ENCODE assay signal across 16 mouse cellular contexts in genomic region chr9:21525142-21525936, GRCm38 (mm10). TPM values are rescaled to one million over a fixed set of nuclear protein-coding genes. Genes with fewer than 3 reads are reported as not detected.
DNase-seq lines count a peak whose midpoint lies in the region; ATAC-seq and TF ChIP-seq lines count a peak whose summit lies in the region.
"Had no signal": no experiment of that assay in that cellular context is flagged by ENCODE, and none has a peak within 500 bp of the region (broad histone marks: within the 10 kb centered on the region; RNA-seq: fewer than 3 reads in every experiment).

No protein-coding gene starts in this region.

- intact Hi-C loops in heart, postnatal 25 days (cut with DNase I) = no loop called here

- no peaks in the 10 kb centered on the region for H3K27me3 ChIP-seq in stomach, embryonic 14.5 days (ENCODE audit: control insufficient read depth, insufficient read depth, low read length)
- no peaks in the 10 kb centered on the region for H3K27me3 ChIP-seq in stomach, postnatal 0 days (ENCODE audit: control insufficient read depth, insufficient read depth, low read length)
- H3K27me3 ChIP-seq: forebrain, embryonic 13.5 days; midbrain, embryonic 12.5 days had no signal

- no peak overlapping the region for H3K9ac ChIP-seq in stomach, embryonic 14.5 days (replicated peaks; ENCODE audit: low read depth, low read length)
- H3K9ac ChIP-seq in stomach, postnatal 0 days (ENCODE audit: low read length) = no peak overlapping the region
- H3K9ac ChIP-seq: midbrain, embryonic 12.5 days had no signal

- H3K4me3 ChIP-seq in stomach, embryonic 14.5 days (ENCODE audit: low read depth, low read length) = no peak overlapping the region
- H3K4me3 ChIP-seq in stomach, postnatal 0 days (ENCODE audit: low read depth, low read length) = no peak overlapping the region
- H3K4me3 ChIP-seq in macrophage (ENCODE audit: inconsistent target) = peak overlapping the region; percentile 85
- H3K4me3 ChIP-seq: forebrain, embryonic 13.5 days; midbrain, embryonic 12.5 days had no signal

- H3K27ac ChIP-seq in stomach, embryonic 14.5 days (ENCODE audit: low read length) = peak overlapping the region; percentile 21; the same call in 1 of the 2 replicates
- H3K27ac ChIP-seq in stomach, postnatal 0 days (replicated peaks) = no peak overlapping the region
- peak overlapping the region; percentile 99 for H3K27ac ChIP-seq in macrophage
- H3K27ac ChIP-seq: forebrain, embryonic 13.5 days; midbrain, embryonic 12.5 days had no signal

- 76% methylated on average over 7 of the region's 7 CpGs for WGBS in stomach, embryonic 14.5 days
- 68% methylated on average over 7 of the region's 7 CpGs for WGBS in stomach, postnatal 0 days
- WGBS in macrophage (ENCODE audit: missing documents) = 15% methylated on average over 7 of the region's 7 CpGs

- no peaks in the 10 kb centered on the region for H3K36me3 ChIP-seq in stomach, embryonic 14.5 days (ENCODE audit: control insufficient read depth, insufficient read depth, low read length)
- H3K36me3 ChIP-seq in stomach, postnatal 0 days (ENCODE audit: control insufficient read depth, insufficient read depth, low read length) = no peaks in the 10 kb centered on the region
- H3K36me3 ChIP-seq in macrophage (ENCODE audit: inconsistent target) = peaks cover 18% of the 10 kb centered on the region; the same call in 1 of the 2 replicates

- TF ChIP-seq EP300 in stomach, postnatal 0 days (optimal IDR thresholded peaks at IDR 0.05) = no peak

- peak; percentile 94 for DNase-seq in heart, adult 11 months
- no peak for DNase-seq in heart, postnatal 25 days (ENCODE audit: low spot score)
- DNase-seq in stomach, postnatal 0 days (ENCODE audit: low spot score) = no peak
- peak; percentile 78 for DNase-seq in testis, postnatal 14 days (ENCODE audit: low spot score)
- DNase-seq in frontal cortex, adult 2 months (ENCODE audit: extremely low spot score in 1 of 2, low spot score in 1 of 2) = no peak
- DNase-seq: adrenal gland, adult 8-10 months; cerebellum, adult 18-20 months; gastrocnemius, postnatal 14 days; kidney, postnatal 10 days; layer of hippocampus, postnatal 36 days; right cerebral cortex, postnatal 14 days had no signal

- no peaks in the 10 kb centered on the region for H3K4me1 ChIP-seq in stomach, embryonic 14.5 days (ENCODE audit: control insufficient read depth, insufficient read depth, low read length)
- H3K4me1 ChIP-seq in stomach, postnatal 0 days (replicated peaks; ENCODE audit: control insufficient read depth, insufficient read depth) = no peaks in the 10 kb centered on the region
- H3K4me1 ChIP-seq: forebrain, embryonic 13.5 days; midbrain, embryonic 12.5 days had no signal

- H3K9me3 ChIP-seq in stomach, embryonic 14.5 days (ENCODE audit: control insufficient read depth, low read depth, low read length) = no peaks in the 10 kb centered on the region
- H3K9me3 ChIP-seq in stomach, postnatal 0 days (ENCODE audit: control insufficient read depth, low read length) = no peaks in the 10 kb centered on the region
- H3K9me3 ChIP-seq: forebrain, embryonic 13.5 days; midbrain, embryonic 12.5 days had no signal

- H3K79me2 ChIP-seq in macrophage (ENCODE audit: inconsistent target) = peaks cover 28% of the 10 kb centered on the region

- no peak overlapping the region for H3K4me2 ChIP-seq in stomach, embryonic 14.5 days (replicated peaks; ENCODE audit: low read depth, low read length)
- no peak overlapping the region for H3K4me2 ChIP-seq in stomach, postnatal 0 days (replicated peaks; ENCODE audit: low read depth)
- H3K4me2 ChIP-seq: forebrain, embryonic 13.5 days; midbrain, embryonic 12.5 days had no signal

- TF ChIP-seq CTCF in stomach, postnatal 0 days (IDR thresholded peaks at IDR 0.05; ENCODE audit: low read depth) = no peak

- no peak for ATAC-seq in stomach, embryonic 14.5 days (ENCODE audit: insufficient number of reproducible peaks, insufficient read depth, low FRiP score, low read depth)
- ATAC-seq in stomach, postnatal 0 days (ENCODE audit: low FRiP score, low TSS enrichment) = no peak
- ATAC-seq in activated CD4-positive, CD25-positive, alpha-beta regulatory T cell, adult 4 months = no peak
- ATAC-seq: forebrain, embryonic 13.5 days had no signal

RNA-seq across cellular contexts. Expression of gene AB124611, which starts 0.6 kb away (rescaled TPM):
- total RNA-seq in heart, postnatal 25 days (2021) = 1 to 10 TPM; 1.5 TPM
- polyA plus RNA-seq in stomach, embryonic 14.5 days (2014; fragmentation: Nextera tagmentation; extraction: Ambion mirVana) = 5.9 and 6.0 TPM in 2 replicates
- polyA plus RNA-seq in stomach, postnatal 0 days (2015; fragmentation: Nextera tagmentation; extraction: Ambion mirVana) = 1.8 and 2.0 TPM in 2 replicates
- 100 to 1,000 TPM in 6 of 26 experiments, 10 to 100 TPM in 20; 15.4 to 119 (median 65.8) TPM for total RNA-seq in macrophage (2018; cell fraction: chromatin; rRNA removed)
- total RNA-seq in macrophage (2018; cell fraction: cytosol; rRNA removed) = 100 to 1,000 TPM; 131 to 227 (median 183) TPM
- total RNA-seq in macrophage (2018; cell fraction: nucleus; rRNA removed) = 100 to 1,000 TPM in 12 of 26 experiments, 10 to 100 TPM in 14; 50.9 to 161 (median 97.0) TPM
- 88.5 to 191 TPM (median 116 TPM) in 3 replicates for polyA plus RNA-seq in macrophage (2018)
- 0.53 and 0.56 TPM in 2 replicates for polyA plus RNA-seq in frontal cortex, adult 2 months (2012; rRNA removed)
- 10 to 100 TPM; 56.9 to 62.4 TPM for polyA plus RNA-seq in activated CD4-positive, CD25-positive, alpha-beta regulatory T cell, adult 4 months (2017; shearing (Covaris generic))

RNA-seq across cellular contexts. Expression of gene Tmed1, which starts 15.3 kb away (rescaled TPM):
- total RNA-seq in heart, postnatal 25 days (2021) = 10 to 100 TPM; 45.3 to 45.4 TPM
- polyA plus RNA-seq in stomach, embryonic 14.5 days (2014; fragmentation: Nextera tagmentation; extraction: Ambion mirVana) = 92.8 and 94.5 TPM in 2 replicates
- 40.7 and 41.0 TPM in 2 replicates for polyA plus RNA-seq in stomach, postnatal 0 days (2015; fragmentation: Nextera tagmentation; extraction: Ambion mirVana)
- 10 to 100 TPM in 1 of 26 experiments, 1 to 10 TPM in 24, under 1 TPM in 1; 0.76 to 10.5 (median 3.7) TPM for total RNA-seq in macrophage (2018; cell fraction: chromatin; rRNA removed)
- total RNA-seq in macrophage (2018; cell fraction: cytosol; rRNA removed) = 10 to 100 TPM in 21 of 26 experiments, 1 to 10 TPM in 5; 5.6 to 15.4 (median 11.2) TPM
- total RNA-seq in macrophage (2018; cell fraction: nucleus; rRNA removed) = 10 to 100 TPM in 5 of 26 experiments, 1 to 10 TPM in 21; 3.3 to 13.1 (median 7.4) TPM
- polyA plus RNA-seq in macrophage (2018) = 5.5 to 16.0 TPM (median 11.8 TPM) in 3 replicates
- polyA plus RNA-seq in frontal cortex, adult 2 months (2012; rRNA removed) = 20.9 and 27.1 TPM in 2 replicates
- 1 to 10 TPM; 2.7 to 3.1 TPM for polyA plus RNA-seq in activated CD4-positive, CD25-positive, alpha-beta regulatory T cell, adult 4 months (2017; shearing (Covaris generic))

RNA-seq across cellular contexts. Expression of gene Carm1, which starts 21.4 kb away (rescaled TPM):
- 10 to 100 TPM; 48.2 to 53.2 TPM for total RNA-seq in heart, postnatal 25 days (2021)
- 39.7 and 42.7 TPM in 2 replicates for polyA plus RNA-seq in stomach, embryonic 14.5 days (2014; fragmentation: Nextera tagmentation; extraction: Ambion mirVana)
- 12.0 and 15.5 TPM in 2 replicates for polyA plus RNA-seq in stomach, postnatal 0 days (2015; fragmentation: Nextera tagmentation; extraction: Ambion mirVana)
- total RNA-seq in macrophage (2018; cell fraction: chromatin; rRNA removed) = 10 to 100 TPM; 16.3 to 53.7 (median 29.1) TPM
- 10 to 100 TPM; 11.5 to 21.4 (median 15.7) TPM for total RNA-seq in macrophage (2018; cell fraction: cytosol; rRNA removed)
- total RNA-seq in macrophage (2018; cell fraction: nucleus; rRNA removed) = 10 to 100 TPM; 11.4 to 44.2 (median 20.9) TPM
- 14.6 to 27.6 TPM (median 25.0 TPM) in 3 replicates for polyA plus RNA-seq in macrophage (2018)
- 63.6 and 74.3 TPM in 2 replicates for polyA plus RNA-seq in frontal cortex, adult 2 months (2012; rRNA removed)
- polyA plus RNA-seq in activated CD4-positive, CD25-positive, alpha-beta regulatory T cell, adult 4 months (2017; shearing (Covaris generic)) = 1 to 10 TPM; 4.7 to 5.9 TPM

Comparison
In these comparisons a context has a peak if more than half of its experiments do, and no peak if none do; other contexts are left out.
1. DNase-seq: peak in heart, adult 11 months (single experiment) and testis, postnatal 14 days (single experiment); none in heart, postnatal 25 days (single experiment), stomach, postnatal 0 days (single experiment) and frontal cortex, adult 2 months (0 of 2).